Mouse (Mus musculus) heart, adult 2 months (tissue): Measurements from ENCODE around the gene Mrpl41. TPM values are rescaled to one million over a fixed set of nuclear protein-coding genes. Genes with fewer than 3 reads are reported as not detected.
A peak's percentile ranks its signal among the peaks of the same experiment; 100 is the strongest.

Experiments used
- DNase-seq, 2 experiments: peaks; one replicate each; pipeline ENCODE4 v3.0.0; 2021
- H3K27ac ChIP-seq: fragments of 200-600 bp; 2 replicates; pipeline ENCODE4 v1.8.1; 2022
- H3K27me3 ChIP-seq: fragments of 200-500 bp; 2 replicates; pipeline ENCODE4 v1.6.1; 2012; ENCODE audit warnings: mild to moderate bottlenecking, low read length, inconsistent platforms, mixed read lengths; ENCODE audit not compliant: control insufficient read depth, insufficient read depth
- H3K36me3 ChIP-seq: fragments of 200-500 bp; 2 replicates; pipeline ENCODE4 v1.6.1; 2012; ENCODE audit warnings: low read length, inconsistent platforms; ENCODE audit not compliant: control insufficient read depth, insufficient read depth
- H3K4me1 ChIP-seq: fragments of 200-500 bp; 2 replicates; pipeline ENCODE4 v1.6.1; 2011; ENCODE audit warnings: low read length; ENCODE audit not compliant: control insufficient read depth, insufficient read depth
- H3K4me3 ChIP-seq: fragments of 200-600 bp; 2 replicates; pipeline ENCODE4 v1.8.1; 2022
- H3K79me2 ChIP-seq: fragments of 200-500 bp; replicated peaks from 2 replicates; pipeline ENCODE4 v1.6.1; 2012; ENCODE audit warnings: mild to moderate bottlenecking, inconsistent platforms, low read length, moderate library complexity, mixed read lengths; ENCODE audit not compliant: control insufficient read depth, insufficient read depth
- H3K9ac ChIP-seq: fragments of 200-500 bp; 2 replicates; pipeline ENCODE4 v1.6.1; 2012; ENCODE audit warnings: low read depth, mild to moderate bottlenecking, control low read depth, inconsistent platforms, low read length, mixed read lengths
- CTCF ChIP-seq: fragments of 200-600 bp; IDR thresholded peaks from 2 replicates; pipeline ENCODE4 v1.8.1; 2022; ENCODE audit warnings: antibody characterized with exemption, mild to moderate bottlenecking, moderate library complexity
- EP300 ChIP-seq: fragments of 200-500 bp; IDR thresholded peaks from 2 replicates; pipeline ENCODE4 v1.6.1; 2011; ENCODE audit warnings: low read depth, low read length, control low read depth; ENCODE audit not compliant: insufficient read depth
- POLR2A ChIP-seq: fragments of 200-500 bp; IDR thresholded peaks from 2 replicates; pipeline ENCODE4 v1.6.1; 2011; ENCODE audit warnings: mild to moderate bottlenecking, low read depth, low read length, control low read depth; ENCODE audit not compliant: insufficient read depth
- WGBS: fragments of 180-500 bp; shearing (Covaris S2); methylation state at CpG from one replicate; pipeline ENCODE4 v1.1.7; 2018; 5-methylcytosine and 5-hydroxymethylcytosine counted together
- intact Hi-C: fragments of 180-260 bp; cut with DNase I; formaldehyde crosslinking; loops from one replicate; pipeline ENCODE4 v1.15.1; 2025
- long read RNA-seq: library from polyadenylated mRNA; stranded (forward); transcript quantifications from one replicate; pipeline ENCODE4 v2.0.0, GENCODE M21; 2021
- polyA plus RNA-seq: library from polyadenylated mRNA; depleted of rRNA; stranded (reverse); fragments of >200 nt; gene quantifications from 2 replicates; pipeline ENCODE4 v1.2.3, GENCODE M21; 2012; rRNA removed
- total RNA-seq, 2 experiments: library from RNA; stranded (reverse); gene quantifications; 2 replicates each; pipeline ENCODE4 v1.2.3; 2021

Gene Mrpl41
- total RNA-seq (10 to 100 TPM; 80.9 to 97.0 TPM), polyA plus RNA-seq (82.0 and 90.0 TPM in 2 replicates)
- long read RNA-seq, transcript Mrpl41-201 (2 exons, 776 nt): major isoform, 50 of 53 reads
- long read RNA-seq, partial matches to known transcripts: 0 of 53 reads
- long read RNA-seq, other reads (novel, unspliced or antisense): 3 of 53 reads

DNA sequence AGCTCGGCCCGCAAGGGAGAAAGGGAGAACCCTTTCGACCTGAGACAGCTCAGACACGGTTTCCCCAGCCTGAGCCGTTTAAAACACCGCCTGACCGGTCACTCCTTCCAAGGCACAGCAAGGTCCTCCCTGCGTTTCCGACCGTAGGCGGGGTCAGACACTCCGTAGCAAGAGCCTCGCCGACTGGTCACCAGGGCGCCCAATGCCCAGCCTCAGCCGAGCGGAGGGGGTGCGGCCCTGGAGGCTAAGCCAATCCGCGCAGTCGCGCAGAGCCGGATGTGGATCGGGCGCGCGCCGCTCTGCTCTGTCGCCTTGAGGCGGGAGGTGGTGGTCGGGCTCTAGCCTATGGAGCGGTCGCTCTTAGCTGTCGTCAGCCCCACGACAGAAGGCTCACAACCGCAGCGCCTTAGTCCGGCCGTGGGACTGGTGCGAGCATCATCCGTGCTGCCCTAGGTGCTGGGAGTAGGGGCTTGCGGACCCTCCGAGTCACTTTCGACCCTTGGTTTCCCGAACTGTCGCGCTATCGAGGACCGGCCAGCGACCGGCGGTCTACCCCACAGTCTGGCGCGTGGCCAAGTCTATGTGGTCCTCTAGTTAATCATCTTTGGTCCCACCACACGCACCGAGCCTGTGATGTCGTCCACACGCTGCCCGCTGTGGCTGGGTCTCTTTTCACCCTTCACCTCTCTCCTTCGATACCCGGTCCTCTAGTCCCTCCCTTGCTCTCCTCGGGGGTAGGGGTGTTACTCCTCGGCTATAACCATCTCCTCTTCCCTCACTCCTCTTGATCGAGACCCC is at the start of gene Mrpl41:
Gene Mrpl41, minus strand, starts transcription at position 193 of the 798 bp plus-strand sequence.
- under 1% methylated on average over 64 of the region's 64 CpGs for whole genome bisulfite sequencing
- H3K4me3 ChIP-seq: peak within 1 kb of the TSS; percentile 76
- no peaks in the 10 kb centered on the region; the same call in 1 of the 2 replicates for H3K36me3 ChIP-seq
- H3K27me3 ChIP-seq: no peaks in the 10 kb centered on the region
- peak within 1 kb of the TSS; percentile 91 for H3K27ac ChIP-seq
- H3K79me2 ChIP-seq: no peaks in the 10 kb centered on the region
- TF ChIP-seq EP300 (no peak), CTCF (0 out of 2 replicates have a peak, but pooled peaks have one; percentile 2), POLR2A (peak; percentile 93)
- peaks cover 4% of the 10 kb centered on the region for H3K4me1 ChIP-seq
- intact Hi-C loops: loop anchor here (5.0 kb wide), 1 partner anchor 38 kb away; the partner anchor contains the start of gene Arrdc1
- peak within 1 kb of the TSS; percentile 89 for H3K9ac ChIP-seq
- DNase-seq: peak; percentile 95 to 98

GRCm38 (mm10) chr2:25022678-25023077 is 47.8 kb upstream of the Mrpl41 start:
- no peak overlapping the region for H3K27ac ChIP-seq
- H3K36me3 ChIP-seq: no peaks in the 10 kb centered on the region
- no peak overlapping the region for H3K9ac ChIP-seq
- no peaks in the 10 kb centered on the region for H3K79me2 ChIP-seq
- TF ChIP-seq POLR2A: no peak
- TF ChIP-seq EP300: no peak
- peak; percentile 29 for TF ChIP-seq CTCF
- H3K27me3 ChIP-seq: no peaks in the 10 kb centered on the region
- intact Hi-C loops: no loop called here
- no peaks in the 10 kb centered on the region for H3K4me1 ChIP-seq
- DNase-seq: no peak
- 95% methylated on average over 1 of the region's 1 CpGs for WGBS
- no peak overlapping the region for H3K4me3 ChIP-seq

DNA sequence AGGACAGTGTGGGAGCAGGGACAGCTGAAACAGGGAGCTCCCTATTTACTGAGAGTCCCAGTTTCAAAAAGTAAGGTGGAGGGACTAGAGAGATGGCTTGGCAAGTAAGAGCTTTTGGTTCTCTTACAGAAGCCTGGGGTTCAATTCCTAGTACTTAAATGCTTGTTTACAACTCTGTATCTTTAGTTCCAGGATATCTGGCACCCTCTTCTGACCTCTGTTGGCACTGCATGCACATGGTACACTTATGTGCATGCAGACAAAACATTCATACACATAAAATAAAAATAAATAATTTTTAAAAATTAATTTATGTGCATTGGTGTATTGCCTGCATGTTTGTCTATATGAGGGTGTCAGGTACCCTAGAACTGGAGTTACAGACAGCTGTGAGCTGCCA is 33.4 kb upstream of the Mrpl41 start:
- TF ChIP-seq POLR2A: no peak
- TF ChIP-seq EP300: no peak
- TF ChIP-seq CTCF: peak; percentile 39
- Histone ChIP-seq H3K4me3 (no peak overlapping the region), H3K27me3 (no peaks in the 10 kb centered on the region), H3K79me2 (no peaks in the 10 kb centered on the region), H3K27ac (no peak overlapping the region), H3K9ac (no peak overlapping the region), H3K4me1 (no peaks in the 10 kb centered on the region), H3K36me3 (no peaks in the 10 kb centered on the region)
- intact Hi-C loops: no loop called here
- DNase-seq: no peak

DNA sequence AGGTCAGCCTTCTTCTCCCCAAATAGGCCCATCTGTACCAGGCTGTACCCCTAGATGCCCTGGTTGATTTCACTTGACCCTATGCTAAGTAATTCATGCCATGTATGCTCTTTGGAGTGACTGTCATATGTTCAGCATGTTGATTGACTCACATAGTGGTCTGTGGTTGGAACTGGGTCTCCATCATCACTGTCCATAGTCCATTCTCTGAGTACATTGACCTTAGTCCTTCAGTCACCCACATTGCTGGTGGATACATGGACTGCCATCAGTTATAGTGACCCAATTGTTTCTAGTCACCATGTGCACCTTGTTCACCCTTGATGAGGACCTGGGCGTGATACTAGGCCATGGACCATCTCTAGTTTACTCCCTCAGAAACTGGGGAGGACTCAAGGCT is 31.9 kb upstream of the Mrpl41 start:
- WGBS: 92% methylated on average over 1 of the region's 1 CpGs
- H3K36me3 ChIP-seq: no peaks in the 10 kb centered on the region
- DNase-seq: no peak
- TF ChIP-seq POLR2A (no peak), EP300 (no peak), CTCF (no peak)
- no peaks in the 10 kb centered on the region for H3K4me1 ChIP-seq
- intact Hi-C loops: no loop called here
- no peak overlapping the region for H3K4me3 ChIP-seq
- no peak overlapping the region for H3K27ac ChIP-seq
- H3K9ac ChIP-seq: no peak overlapping the region
- H3K27me3 ChIP-seq: no peaks in the 10 kb centered on the region
- no peaks in the 10 kb centered on the region for H3K79me2 ChIP-seq

- no peak overlapping the region for H3K9ac ChIP-seq
- no peaks in the 10 kb centered on the region for H3K79me2 ChIP-seq
- DNase-seq: no peak
- no peak overlapping the region for H3K27ac ChIP-seq
- no peak overlapping the region for H3K4me3 ChIP-seq
- TF ChIP-seq EP300: no peak
- no peak for TF ChIP-seq POLR2A
- TF ChIP-seq CTCF: no peak
- no peaks in the 10 kb centered on the region for H3K36me3 ChIP-seq
- 83% methylated on average over 9 of the region's 9 CpGs for WGBS
- intact Hi-C loops: no loop called here
- no peaks in the 10 kb centered on the region for H3K4me1 ChIP-seq
- no peaks in the 10 kb centered on the region for H3K27me3 ChIP-seq
Observed at GRCm38 (mm10) chr2:25003946-25004786, 29.3 kb upstream of the Mrpl41 start.
